Mouse (Mus musculus): ENCODE data around the gene Dclk1.

- no peak for TF ChIP-seq CTCF (IDR thresholded peaks at IDR 0.05; ENCODE audit: control insufficient read depth, insufficient read depth, insufficient replicate concordance, low read depth, low read length)
- TF ChIP-seq POLR2A (IDR thresholded peaks at IDR 0.05; ENCODE audit: control insufficient read depth, low read depth, low read length): no peak
Measured at GRCm38 (mm10) chr3:55442012-55442645, 200.0 kb downstream of the Dclk1 start.
